Mouse (Mus musculus) embryonic fibroblast, embryonic 13.5 days (primary cell): Measurements from ENCODE around the gene Msh4.

Experiments
- CTCF ChIP-seq: IDR thresholded peaks from 2 replicates; pipeline ENCODE4 v1.5.1; 2011; ENCODE audit warnings: mild to moderate bottlenecking, control low read depth, low read length, moderate library complexity, borderline replicate concordance; ENCODE audit not compliant: insufficient read depth
- POLR2A ChIP-seq: IDR thresholded peaks from 2 replicates; pipeline ENCODE4 v1.6.1; 2011; ENCODE audit warnings: low read depth, mild to moderate bottlenecking, control low read depth, low read length, moderate library complexity

GRCm38 (mm10) chr3:153910489-153910888 is 4.6 kb upstream of the Msh4 start:
- no peak for TF ChIP-seq CTCF
- no peak for TF ChIP-seq POLR2A
